Mouse (Mus musculus): ENCODE data around the gene Snf8. TPM values are rescaled to one million over a fixed set of nuclear protein-coding genes. Genes with fewer than 3 reads are reported as not detected.

Snf8 gene
- polyA plus RNA-seq, 1 experiment from 2014 or later = 37.7 TPM

- no peaks in the 10 kb centered on the region for H3K27me3 ChIP-seq (ENCODE audit: control insufficient read depth, insufficient read depth, low read length)
- H3K4me3 ChIP-seq (ENCODE audit: low read depth, low read length) = no peak overlapping the region
- no peak for ATAC-seq (replicated peaks; ENCODE audit: insufficient number of reproducible peaks, low FRiP score, low TSS enrichment, low read depth)
- no peak for DNase-seq (ENCODE audit: low spot score)
- no peaks in the 10 kb centered on the region for H3K4me1 ChIP-seq (ENCODE audit: control insufficient read depth, insufficient read depth, low read length)
- no peak overlapping the region for H3K27ac ChIP-seq (replicated peaks; ENCODE audit: low read depth, low read length)
- WGBS = 88% methylated on average over 2 of the region's 2 CpGs
- H3K36me3 ChIP-seq (replicated peaks; ENCODE audit: control insufficient read depth, insufficient read depth, low read depth, low read length) = peaks cover 7% of the 10 kb centered on the region
- no peak overlapping the region for H3K9ac ChIP-seq (replicated peaks; ENCODE audit: low read length)
- H3K4me2 ChIP-seq (ENCODE audit: low read depth, low read length) = no peak overlapping the region
- H3K9me3 ChIP-seq (replicated peaks; ENCODE audit: control insufficient read depth, low read length) = no peaks in the 10 kb centered on the region
Measured at GRCm38 (mm10) chr11:96046793-96047192, 12.1 kb downstream of the Snf8 start.

- 85% methylated on average over 4 of the region's 4 CpGs for WGBS
Measured at GRCm38 (mm10) chr11:96047469-96048373, 13.0 kb downstream of the Snf8 start.

DNA sequence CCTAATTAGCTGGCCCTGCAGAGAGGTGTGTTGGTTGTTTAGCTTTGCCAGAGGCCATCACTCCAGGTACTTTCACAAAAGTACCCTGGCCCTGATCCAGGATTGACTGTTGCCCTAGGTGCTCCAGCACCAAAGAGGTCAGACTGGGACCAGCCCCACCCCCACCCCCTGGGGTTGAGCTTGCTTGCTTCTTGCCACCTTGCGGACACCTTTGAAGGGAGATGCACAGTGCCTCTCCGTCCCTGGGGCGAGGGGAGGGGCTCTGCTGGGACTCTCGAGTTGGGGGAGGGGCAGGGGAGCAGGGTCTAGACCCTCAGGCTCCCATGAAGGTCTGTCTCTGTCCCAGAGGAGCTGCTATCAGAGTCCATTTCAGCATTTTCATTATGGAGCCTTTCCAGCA, 15.3 kb downstream of the Snf8 start:
- Histone ChIP-seq H3K27me3 (ENCODE audit: control insufficient read depth, insufficient read depth, low read length) (no peaks in the 10 kb centered on the region), H3K9ac (replicated peaks; ENCODE audit: low read length) (no peak overlapping the region), H3K9me3 (replicated peaks; ENCODE audit: control insufficient read depth, low read length) (no peaks in the 10 kb centered on the region), H3K4me2 (ENCODE audit: low read depth, low read length) (no peak overlapping the region), H3K4me1 (ENCODE audit: control insufficient read depth, insufficient read depth, low read length) (no peaks in the 10 kb centered on the region), H3K4me3 (ENCODE audit: low read depth, low read length) (no peak overlapping the region), H3K27ac (replicated peaks; ENCODE audit: low read depth, low read length) (no peak overlapping the region), H3K36me3 (replicated peaks; ENCODE audit: control insufficient read depth, insufficient read depth, low read depth, low read length) (peaks cover 10% of the 10 kb centered on the region)
- DNase-seq (ENCODE audit: low spot score) (no peak), ATAC-seq (replicated peaks; ENCODE audit: insufficient number of reproducible peaks, low FRiP score, low TSS enrichment, low read depth) (no peak)
- WGBS = 88% methylated on average over 4 of the region's 4 CpGs

More at GRCm38 (mm10) chr11:96047469-96048373, 13.0 kb downstream of the Snf8 start:
- Histone ChIP-seq H3K27me3 (ENCODE audit: control insufficient read depth, insufficient read depth, low read length) (no peaks in the 10 kb centered on the region), H3K9ac (replicated peaks; ENCODE audit: low read length) (no peak overlapping the region), H3K36me3 (replicated peaks; ENCODE audit: control insufficient read depth, insufficient read depth, low read depth, low read length) (peaks cover 7% of the 10 kb centered on the region), H3K4me1 (ENCODE audit: control insufficient read depth, insufficient read depth, low read length) (no peaks in the 10 kb centered on the region), H3K4me3 (ENCODE audit: low read depth, low read length) (no peak overlapping the region), H3K9me3 (replicated peaks; ENCODE audit: control insufficient read depth, low read length) (no peaks in the 10 kb centered on the region), H3K4me2 (ENCODE audit: low read depth, low read length) (no peak overlapping the region), H3K27ac (replicated peaks; ENCODE audit: low read depth, low read length) (no peak overlapping the region)
- DNase-seq (ENCODE audit: low spot score) (no peak), ATAC-seq (replicated peaks; ENCODE audit: insufficient number of reproducible peaks, low FRiP score, low TSS enrichment, low read depth) (no peak)

DNA sequence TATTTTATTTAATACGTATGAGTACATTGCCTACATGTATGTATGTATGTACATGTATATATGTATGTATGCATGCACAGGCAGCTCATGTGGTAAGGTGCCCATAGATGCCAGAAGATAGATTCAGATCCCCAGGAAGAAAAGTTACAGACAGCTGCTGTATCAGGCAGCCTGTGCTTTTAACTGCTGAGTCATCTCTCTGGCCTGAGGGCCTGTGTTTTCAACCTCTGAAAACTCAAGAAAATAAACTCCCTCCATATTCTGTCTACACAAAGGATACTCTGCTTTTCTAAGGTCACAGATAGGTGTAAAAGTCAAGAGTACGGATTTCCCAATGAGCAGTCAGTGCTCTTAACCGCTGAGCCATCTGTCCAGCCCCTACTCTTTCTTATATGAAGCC, 16.2 kb downstream of the Snf8 start:
- H3K36me3 ChIP-seq (replicated peaks; ENCODE audit: control insufficient read depth, insufficient read depth, low read depth, low read length) = peaks cover 11% of the 10 kb centered on the region
- DNase-seq (ENCODE audit: low spot score) (no peak), ATAC-seq (replicated peaks; ENCODE audit: insufficient number of reproducible peaks, low FRiP score, low TSS enrichment, low read depth) (no peak)
- H3K4me1 ChIP-seq (ENCODE audit: control insufficient read depth, insufficient read depth, low read length) = no peaks in the 10 kb centered on the region
- no peaks in the 10 kb centered on the region for H3K9me3 ChIP-seq (replicated peaks; ENCODE audit: control insufficient read depth, low read length)
- no peak overlapping the region for H3K4me2 ChIP-seq (ENCODE audit: low read depth, low read length)
- H3K4me3 ChIP-seq (ENCODE audit: low read depth, low read length) = no peak overlapping the region
- no peaks in the 10 kb centered on the region for H3K27me3 ChIP-seq (ENCODE audit: control insufficient read depth, insufficient read depth, low read length)
- H3K9ac ChIP-seq (replicated peaks; ENCODE audit: low read length) = no peak overlapping the region
- no peak overlapping the region for H3K27ac ChIP-seq (replicated peaks; ENCODE audit: low read depth, low read length)
- WGBS = 96% methylated on average over 3 of the region's 3 CpGs

DNA sequence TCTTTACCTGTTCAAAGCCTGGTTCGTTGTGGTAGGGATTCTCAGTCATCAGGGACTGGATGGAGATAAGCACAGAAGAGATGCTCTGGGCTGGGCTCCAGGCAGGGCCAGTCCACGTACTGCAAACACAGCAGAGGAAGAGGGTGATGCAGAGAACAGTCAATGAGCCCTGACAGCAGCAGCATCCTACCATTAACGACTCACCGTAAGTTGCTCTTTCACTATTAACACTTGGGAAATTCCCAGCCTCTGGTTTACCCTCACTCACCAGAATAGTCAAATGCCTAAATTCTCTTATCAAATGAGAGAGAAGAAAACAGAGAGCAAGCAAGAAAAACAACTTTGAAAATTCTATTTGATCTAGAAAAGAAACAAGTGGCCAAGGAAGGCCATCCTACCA, 23.6 kb downstream of the Snf8 start:
- H3K36me3 ChIP-seq (replicated peaks; ENCODE audit: control insufficient read depth, insufficient read depth, low read depth, low read length) = peaks cover 12% of the 10 kb centered on the region
- ATAC-seq (replicated peaks; ENCODE audit: insufficient number of reproducible peaks, low FRiP score, low TSS enrichment, low read depth) (no peak), DNase-seq (ENCODE audit: low spot score) (no peak)

DNA sequence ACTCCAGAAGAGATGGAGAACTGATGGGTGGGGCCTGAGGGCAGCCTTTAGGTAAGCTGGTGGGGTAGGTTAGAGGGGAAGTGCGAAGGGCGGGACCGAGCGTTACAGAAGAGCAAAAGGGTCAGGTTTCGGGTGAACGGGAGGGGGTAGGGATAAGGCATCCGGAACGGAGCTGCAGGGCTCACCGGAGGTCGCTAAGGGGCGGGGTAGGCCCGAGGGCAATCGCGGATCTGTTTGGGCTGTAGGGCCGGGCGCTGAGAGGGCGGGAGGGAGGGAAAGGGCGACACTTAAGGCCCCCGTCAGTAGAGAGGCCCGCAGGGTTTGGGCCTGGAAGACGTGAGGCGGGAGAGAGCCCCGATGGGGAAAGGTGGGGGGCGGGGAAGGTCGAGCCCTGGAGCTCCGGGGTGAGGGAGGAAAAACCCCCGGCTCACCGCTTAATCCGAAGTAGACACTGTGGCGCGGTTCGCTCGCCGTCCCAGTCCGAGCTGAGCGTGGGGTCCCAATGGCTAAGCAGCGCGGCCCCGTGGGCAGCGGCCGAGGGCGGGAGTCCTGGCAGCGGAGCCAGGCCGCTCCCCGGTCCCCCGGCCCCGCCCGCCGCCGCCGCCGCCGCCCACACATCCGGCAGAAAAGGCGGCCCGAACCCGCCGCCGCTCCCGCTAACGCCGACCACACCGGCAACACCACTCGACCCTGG, 30.0 kb downstream of the Snf8 start:
- peaks cover 4% of the 10 kb centered on the region for H3K36me3 ChIP-seq (replicated peaks; ENCODE audit: control insufficient read depth, insufficient read depth, low read depth, low read length)
- H3K27ac ChIP-seq (replicated peaks; ENCODE audit: low read depth, low read length) = peak overlapping the region; percentile 83
- peak overlapping the region; percentile 96 for H3K9ac ChIP-seq (replicated peaks; ENCODE audit: low read length)
- DNase-seq (ENCODE audit: low spot score) (peak; percentile 59), ATAC-seq (replicated peaks; ENCODE audit: insufficient number of reproducible peaks, low FRiP score, low TSS enrichment, low read depth) (peak; percentile 60)
- no peaks in the 10 kb centered on the region for H3K27me3 ChIP-seq (ENCODE audit: control insufficient read depth, insufficient read depth, low read length)
- whole genome bisulfite sequencing = under 1% methylated on average over 43 of the region's 64 CpGs
- no peaks in the 10 kb centered on the region for H3K4me1 ChIP-seq (ENCODE audit: control insufficient read depth, insufficient read depth, low read length)
- no peaks in the 10 kb centered on the region for H3K9me3 ChIP-seq (replicated peaks; ENCODE audit: control insufficient read depth, low read length)
- H3K4me3 ChIP-seq (ENCODE audit: low read depth, low read length) = peak overlapping the region; percentile 96
- H3K4me2 ChIP-seq (ENCODE audit: low read depth, low read length) = peak overlapping the region; percentile 74

More for the DNA sequence above, 23.6 kb downstream of the Snf8 start:
- Histone ChIP-seq H3K27me3 (ENCODE audit: control insufficient read depth, insufficient read depth, low read length) (no peaks in the 10 kb centered on the region), H3K4me3 (ENCODE audit: low read depth, low read length) (no peak overlapping the region), H3K9me3 (replicated peaks; ENCODE audit: control insufficient read depth, low read length) (no peaks in the 10 kb centered on the region), H3K4me1 (ENCODE audit: control insufficient read depth, insufficient read depth, low read length) (no peaks in the 10 kb centered on the region), H3K4me2 (ENCODE audit: low read depth, low read length) (no peak overlapping the region), H3K9ac (replicated peaks; ENCODE audit: low read length) (no peak overlapping the region), H3K27ac (replicated peaks; ENCODE audit: low read depth, low read length) (no peak overlapping the region)
- 94% methylated on average over 4 of the region's 4 CpGs for WGBS

- peaks cover 3% of the 10 kb centered on the region for H3K36me3 ChIP-seq (replicated peaks; ENCODE audit: control insufficient read depth, insufficient read depth, low read depth, low read length)
- H3K4me2 ChIP-seq (ENCODE audit: low read depth, low read length) = peak within 1 kb of the TSS; percentile 74
- peak within 1 kb of the TSS; percentile 96 for H3K9ac ChIP-seq (replicated peaks; ENCODE audit: low read length)
- H3K27me3 ChIP-seq (ENCODE audit: control insufficient read depth, insufficient read depth, low read length) = no peaks in the 10 kb centered on the region
- DNase-seq (ENCODE audit: low spot score) (peak; percentile 97), ATAC-seq (replicated peaks; ENCODE audit: insufficient number of reproducible peaks, low FRiP score, low TSS enrichment, low read depth) (peak; percentile 95)
- peak within 1 kb of the TSS; percentile 83 for H3K27ac ChIP-seq (replicated peaks; ENCODE audit: low read depth, low read length)
- H3K4me3 ChIP-seq (ENCODE audit: low read depth, low read length) = peak within 1 kb of the TSS; percentile 96
- 6% methylated on average over 33 of the region's 50 CpGs for WGBS
- H3K9me3 ChIP-seq (replicated peaks; ENCODE audit: control insufficient read depth, low read length) = no peaks in the 10 kb centered on the region
- H3K4me1 ChIP-seq (ENCODE audit: control insufficient read depth, insufficient read depth, low read length) = no peaks in the 10 kb centered on the region
Measured at GRCm38 (mm10) chr11:96065215-96065911, 30.7 kb downstream of the Snf8 start, which contains the start of gene Ube2z. Gene Ube2z, minus strand, starts transcription at chr11:96065388.

Measured in embryonic facial prominence, embryonic 11.5 days (tissue).